Mouse (Mus musculus) embryonic facial prominence, embryonic 12.5 days (tissue): ENCODE results near the gene Nsun2. TPM values are rescaled to one million over a fixed set of nuclear protein-coding genes. Genes with fewer than 3 reads are reported as not detected.
A peak's percentile ranks its signal among the peaks of the same experiment; 100 is the strongest.
"Not testable (repeated sequence)": the region's sequence is repeated elsewhere in the genome, so short reads cannot be mapped to it uniquely, and the experiment has no call there.

Source experiments
- ATAC-seq: fragments of 200-750 bp; cut with Nextera tagmentation; 2 replicates; pipeline ENCODE4 v1.8.0; 2017; ENCODE audit not compliant: insufficient number of reproducible peaks, insufficient read depth, low FRiP score, low TSS enrichment
- H3K27ac ChIP-seq: fragments of 300-500 bp; sonication (generic); 2 replicates; pipeline ENCODE4 v1.5.1; 2016; ENCODE audit warnings: mild to moderate bottlenecking
- H3K27me3 ChIP-seq: fragments of 300-500 bp; sonication (generic); 2 replicates; pipeline ENCODE4 v1.6.1; 2016; ENCODE audit warnings: mild to moderate bottlenecking, moderate library complexity
- H3K36me3 ChIP-seq: fragments of 300-500 bp; sonication (generic); 2 replicates; pipeline ENCODE4 v1.6.1; 2016; ENCODE audit warnings: mild to moderate bottlenecking
- H3K4me1 ChIP-seq: fragments of 300-500 bp; sonication (generic); 2 replicates; pipeline ENCODE4 v1.6.1; 2016
- H3K4me2 ChIP-seq: fragments of 300-500 bp; sonication (generic); replicated peaks from 2 replicates; pipeline ENCODE4 v1.6.1; 2016; ENCODE audit warnings: mild to moderate bottlenecking, moderate library complexity
- H3K4me3 ChIP-seq: fragments of 300-500 bp; sonication (generic); 2 replicates; pipeline ENCODE4 v1.5.1; 2016; ENCODE audit warnings: mild to moderate bottlenecking
- H3K9ac ChIP-seq: fragments of 300-500 bp; sonication (generic); 2 replicates; pipeline ENCODE4 v1.6.1; 2016; ENCODE audit warnings: mild to moderate bottlenecking, moderate library complexity
- H3K9me3 ChIP-seq: fragments of 300-500 bp; sonication (generic); 2 replicates; pipeline ENCODE4 v1.6.1; 2016; ENCODE audit warnings: mild to moderate bottlenecking, moderate library complexity
- WGBS: fragments of 180-500 bp; shearing (Covaris S2); methylation state at CpG from one replicate; pipeline ENCODE4 v1.1.7; 2016; 5-methylcytosine and 5-hydroxymethylcytosine counted together
- polyA plus RNA-seq: library from polyadenylated mRNA; unstranded; fragments of >200 nt; fragmentation: Nextera tagmentation; extraction: Ambion mirVana; gene quantifications from 2 replicates; pipeline ENCODE4 v1.2.1, GENCODE M21; 2016

Nsun2 gene
- polyA plus RNA-seq, 1 experiment from 2014 or later: 124 TPM

DNA sequence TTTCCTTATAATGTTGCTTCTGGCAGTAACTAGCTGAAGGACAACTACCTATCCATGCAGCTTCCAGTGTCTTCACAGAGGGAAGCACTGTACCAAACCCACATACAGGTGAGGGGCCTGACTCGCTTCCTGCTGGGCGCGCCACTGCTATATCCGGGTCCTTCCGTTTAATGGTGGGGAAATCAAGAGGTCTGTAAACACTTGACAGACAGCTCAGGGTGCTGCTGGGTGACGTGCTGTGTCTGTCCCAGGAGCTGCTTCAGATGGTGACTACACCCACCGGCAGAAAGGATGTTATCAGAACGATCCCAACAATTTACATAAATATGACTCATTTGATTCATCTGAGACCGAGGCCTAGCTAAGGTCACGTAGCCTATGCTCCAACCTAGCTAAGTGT lies 65.3 kb downstream of the Nsun2 start:
- H3K36me3 ChIP-seq: no peaks in the 10 kb centered on the region
- H3K4me1 ChIP-seq: 0 out of 2 replicates have a peak, but pooled peaks cover 4% of the 10 kb centered on the region
- ATAC-seq: no peak
- no peak overlapping the region for H3K4me2 ChIP-seq
- no peak overlapping the region for H3K4me3 ChIP-seq
- 90% methylated on average over 10 of the region's 10 CpGs for WGBS
- H3K27me3 ChIP-seq: no peaks in the 10 kb centered on the region
- no peak overlapping the region for H3K27ac ChIP-seq
- no peak overlapping the region for H3K9ac ChIP-seq
- H3K9me3 ChIP-seq: no peaks in the 10 kb centered on the region

DNA sequence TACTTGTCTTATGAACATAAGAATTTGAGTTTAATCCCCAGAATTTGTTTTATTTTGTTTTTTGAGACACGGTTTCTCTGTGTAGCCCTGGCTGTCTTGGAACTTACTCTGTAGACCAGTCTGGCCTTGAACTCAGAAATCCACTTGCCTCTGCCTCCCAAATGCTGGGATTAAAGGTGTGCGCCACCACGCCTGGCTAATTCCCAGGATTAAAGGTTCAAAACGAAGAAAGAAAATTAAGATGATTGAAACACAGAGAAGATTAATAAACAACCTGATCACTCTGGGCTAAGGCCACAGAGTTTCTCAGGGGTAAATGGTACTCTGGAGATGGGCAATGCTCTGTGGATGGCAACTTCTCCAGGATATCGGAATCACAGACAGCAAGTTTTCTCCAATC lies 67.3 kb downstream of the Nsun2 start:
- not testable (repeated sequence) for H3K27ac ChIP-seq, H3K9me3 ChIP-seq, ATAC-seq, H3K27me3 ChIP-seq, H3K36me3 ChIP-seq, H3K4me1 ChIP-seq, H3K4me3 ChIP-seq, H3K9ac ChIP-seq, H3K4me2 ChIP-seq
- WGBS: 88% methylated on average over 5 of the region's 5 CpGs

DNA sequence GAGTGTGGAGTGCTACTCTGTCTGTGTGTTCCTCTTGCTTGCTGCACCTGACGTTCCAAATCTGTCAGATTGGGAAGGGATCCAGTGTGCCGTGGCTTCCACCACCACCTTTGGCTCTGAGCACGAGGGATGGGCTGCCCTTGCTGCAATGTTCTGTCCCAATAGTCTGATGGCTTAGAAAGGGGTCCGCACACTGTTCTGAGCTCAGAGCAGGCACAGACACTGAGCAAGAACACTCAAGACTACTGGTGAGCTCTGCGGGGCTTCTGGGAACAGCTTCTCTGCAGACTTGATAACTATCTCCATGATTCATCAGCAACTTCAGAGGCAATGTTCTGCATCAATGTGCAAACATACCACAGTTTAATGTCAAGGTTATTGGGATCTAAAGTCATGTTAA lies 67.8 kb downstream of the Nsun2 start:
- no peak overlapping the region for H3K9ac ChIP-seq
- no peaks in the 10 kb centered on the region for H3K36me3 ChIP-seq
- H3K9me3 ChIP-seq: no peaks in the 10 kb centered on the region
- no peak for ATAC-seq
- H3K27me3 ChIP-seq: no peaks in the 10 kb centered on the region
- no peak overlapping the region for H3K4me3 ChIP-seq
- no peak overlapping the region for H3K27ac ChIP-seq
- 83% methylated on average over 5 of the region's 5 CpGs for WGBS
- no peaks in the 10 kb centered on the region for H3K4me1 ChIP-seq
- H3K4me2 ChIP-seq: no peak overlapping the region

DNA sequence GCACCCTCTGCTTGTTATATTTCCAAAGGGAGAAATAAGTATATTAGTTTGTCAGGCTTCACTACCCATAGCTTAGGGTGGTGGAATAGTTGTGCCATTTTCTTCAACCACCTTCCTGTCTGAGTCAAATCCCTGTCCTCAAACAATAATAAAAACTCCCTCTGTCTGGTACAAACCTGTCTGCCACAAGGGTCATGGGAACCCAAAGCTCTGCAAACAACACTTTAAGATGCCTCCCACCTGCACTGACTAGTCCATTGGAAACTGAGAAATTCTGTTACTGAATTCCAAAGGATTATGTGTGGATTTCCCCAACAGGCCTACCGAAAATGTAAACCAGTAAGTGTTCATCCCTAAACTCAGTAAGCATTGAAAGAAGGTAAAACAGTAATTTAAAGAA lies 71.1 kb downstream of the Nsun2 start:
- 76% methylated on average over 1 of the region's 1 CpGs for WGBS
- Histone ChIP-seq H3K9me3 (no peaks in the 10 kb centered on the region), H3K36me3 (no peaks in the 10 kb centered on the region), H3K4me2 (no peak overlapping the region), H3K27ac (no peak overlapping the region), H3K9ac (no peak overlapping the region), H3K4me1 (no peaks in the 10 kb centered on the region), H3K4me3 (no peak overlapping the region), H3K27me3 (no peaks in the 10 kb centered on the region)
- no peak for ATAC-seq

DNA sequence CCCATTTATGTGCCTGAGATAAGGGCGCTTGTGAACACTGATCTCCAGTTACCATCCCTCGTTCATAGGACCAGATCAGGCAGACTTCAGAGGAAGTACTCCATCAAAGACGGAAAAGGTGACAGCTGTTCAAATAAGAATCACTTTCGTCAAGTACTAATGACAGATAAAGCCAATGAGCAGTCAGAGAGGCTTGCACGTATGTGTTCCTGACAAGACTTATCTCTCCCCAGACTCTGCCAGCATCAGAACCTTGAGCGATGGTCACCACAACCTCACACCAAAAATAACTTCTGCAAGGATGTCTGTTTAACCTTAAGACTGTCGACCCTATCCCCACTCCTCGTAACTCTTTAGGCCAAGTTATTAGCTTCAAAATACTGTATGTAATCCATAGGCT lies 75.2 kb downstream of the Nsun2 start:
- Histone ChIP-seq H3K4me3 (no peak overlapping the region), H3K9me3 (no peaks in the 10 kb centered on the region), H3K4me1 (peaks cover 10% of the 10 kb centered on the region; the same call in 1 of the 2 replicates), H3K9ac (no peak overlapping the region), H3K4me2 (no peak overlapping the region), H3K27ac (no peak overlapping the region), H3K27me3 (no peaks in the 10 kb centered on the region), H3K36me3 (0 out of 2 replicates have a peak, but pooled peaks cover 2% of the 10 kb centered on the region)
- ATAC-seq: no peak
- 88% methylated on average over 8 of the region's 8 CpGs for WGBS

DNA sequence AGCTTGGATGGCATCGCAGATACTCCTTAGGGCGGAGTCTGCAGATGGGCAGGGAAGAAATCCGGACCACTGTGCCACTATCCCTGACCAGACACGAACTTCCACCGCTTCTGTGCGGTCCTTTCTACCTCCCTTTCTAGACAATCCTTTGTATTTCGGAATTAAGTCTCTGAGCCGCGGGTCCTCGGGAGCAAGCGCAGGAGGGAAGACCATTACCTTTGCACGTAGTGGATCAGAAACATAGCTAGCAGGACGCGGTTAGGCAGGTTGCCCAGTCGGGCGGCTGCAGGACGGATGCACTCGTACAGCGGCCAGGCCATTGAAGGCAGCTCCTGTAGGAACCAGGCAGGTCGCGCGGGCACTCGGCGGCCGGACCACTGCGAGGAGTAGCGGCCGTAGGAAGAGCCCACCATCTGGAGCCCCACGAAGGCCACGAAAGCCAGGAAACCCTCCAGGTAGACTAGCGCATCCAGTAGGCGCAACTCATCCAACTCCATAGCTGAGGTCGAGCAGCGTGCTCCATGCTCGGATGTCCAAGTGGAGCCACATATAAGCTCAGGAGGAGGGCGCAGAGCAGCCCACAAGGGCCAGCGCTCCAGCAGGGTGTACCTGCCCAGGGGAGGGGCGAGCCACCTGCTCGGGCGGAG lies 77.3 kb downstream of the Nsun2 start:
- peaks cover 18% of the 10 kb centered on the region for H3K36me3 ChIP-seq
- no peak overlapping the region for H3K27ac ChIP-seq
- peak overlapping the region; percentile 95 for H3K4me3 ChIP-seq
- no peaks in the 10 kb centered on the region for H3K27me3 ChIP-seq
- H3K4me1 ChIP-seq: peaks cover 10% of the 10 kb centered on the region; the same call in 1 of the 2 replicates
- H3K9ac ChIP-seq: peak overlapping the region; percentile 58
- ATAC-seq: no peak; the same call in 1 of the 2 replicates
- H3K4me2 ChIP-seq: peak overlapping the region; percentile 91
- no peaks in the 10 kb centered on the region for H3K9me3 ChIP-seq
- under 1% methylated on average over 40 of the region's 40 CpGs for WGBS

DNA sequence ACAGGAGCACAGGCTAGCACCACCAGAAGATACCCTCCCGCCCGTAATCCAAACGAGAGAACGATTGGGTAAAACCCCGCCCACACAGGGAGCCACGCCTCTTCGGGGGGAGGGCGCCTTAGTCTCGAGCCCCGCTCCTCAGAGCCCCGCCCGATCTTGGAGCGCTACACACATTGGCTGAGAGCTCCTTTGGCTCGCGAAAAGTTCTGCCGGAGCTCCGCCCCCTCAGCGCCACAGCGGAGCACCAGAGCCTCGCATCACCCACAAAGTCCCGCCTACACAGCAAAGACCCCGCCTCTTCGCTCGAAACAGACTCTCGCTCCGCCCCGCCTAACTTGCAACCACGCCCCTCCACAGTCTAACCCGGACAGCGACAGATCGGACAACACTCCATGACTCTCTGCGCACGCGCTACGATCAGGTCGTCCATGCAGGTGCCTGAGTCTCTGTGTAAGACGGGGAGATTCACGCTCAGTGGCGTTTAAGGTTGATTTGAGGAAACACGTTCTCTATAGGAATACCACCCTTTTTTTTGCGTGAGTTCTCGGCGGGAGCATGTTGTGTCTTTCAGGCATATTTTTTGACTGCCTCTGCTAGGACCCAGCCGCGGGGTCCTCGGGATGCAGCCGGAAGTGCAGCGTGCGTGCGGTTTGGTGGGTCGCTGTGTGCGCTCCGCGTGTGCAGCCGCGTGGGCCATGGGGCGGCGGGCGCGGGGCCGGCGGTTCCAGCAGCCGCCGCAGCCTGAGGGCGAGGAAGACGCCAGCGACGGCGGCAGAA lies 78.0 kb downstream of the Nsun2 start, which contains the start of gene Srd5a1:
Srd5a1 (minus strand) TSS at position 45 of the 777 bp plus-strand sequence.
- Histone ChIP-seq H3K4me1 (peaks cover 10% of the 10 kb centered on the region; the same call in 1 of the 2 replicates), H3K9ac (peak within 1 kb of the TSS; percentile 82), H3K4me3 (peak within 1 kb of the TSS; percentile 95), H3K36me3 (peaks cover 25% of the 10 kb centered on the region), H3K27ac (0 out of 2 replicates have a peak within 1 kb of the TSS, but pooled peaks have one; percentile 30), H3K27me3 (no peaks in the 10 kb centered on the region), H3K9me3 (no peaks in the 10 kb centered on the region), H3K4me2 (peak within 1 kb of the TSS; percentile 91)
- under 1% methylated on average over 69 of the region's 69 CpGs for WGBS
- peak; percentile 100 for ATAC-seq

DNA sequence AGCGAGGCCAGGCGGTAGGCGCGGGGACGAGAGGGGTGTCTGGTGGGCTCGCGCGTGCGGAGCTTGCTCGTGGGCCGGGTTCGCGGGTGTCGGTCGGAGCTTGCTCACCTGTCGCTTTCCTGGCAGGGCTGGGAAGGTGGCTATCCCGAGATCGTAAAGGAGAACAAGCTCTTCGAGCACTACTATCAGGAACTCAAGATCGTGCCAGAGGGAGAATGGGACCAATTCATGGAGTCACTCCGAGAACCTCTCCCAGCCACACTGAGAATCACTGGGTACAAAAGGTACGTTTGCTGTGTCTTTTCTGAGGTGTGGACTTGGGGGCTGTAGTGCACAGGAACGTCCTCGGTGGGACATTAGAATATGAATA lies 78.6 kb downstream of the Nsun2 start:
- no peaks in the 10 kb centered on the region for H3K27me3 ChIP-seq
- H3K36me3 ChIP-seq: peaks cover 30% of the 10 kb centered on the region
- WGBS: 1% methylated on average over 24 of the region's 24 CpGs
- peak overlapping the region; percentile 82 for H3K9ac ChIP-seq
- 0 out of 2 replicates have a peak overlapping the region, but pooled peaks have one; percentile 30 for H3K27ac ChIP-seq
- H3K4me1 ChIP-seq: peaks cover 10% of the 10 kb centered on the region; the same call in 1 of the 2 replicates
- H3K4me3 ChIP-seq: peak overlapping the region; percentile 95
- peak overlapping the region; percentile 91 for H3K4me2 ChIP-seq
- no peak for ATAC-seq
- H3K9me3 ChIP-seq: no peaks in the 10 kb centered on the region

DNA sequence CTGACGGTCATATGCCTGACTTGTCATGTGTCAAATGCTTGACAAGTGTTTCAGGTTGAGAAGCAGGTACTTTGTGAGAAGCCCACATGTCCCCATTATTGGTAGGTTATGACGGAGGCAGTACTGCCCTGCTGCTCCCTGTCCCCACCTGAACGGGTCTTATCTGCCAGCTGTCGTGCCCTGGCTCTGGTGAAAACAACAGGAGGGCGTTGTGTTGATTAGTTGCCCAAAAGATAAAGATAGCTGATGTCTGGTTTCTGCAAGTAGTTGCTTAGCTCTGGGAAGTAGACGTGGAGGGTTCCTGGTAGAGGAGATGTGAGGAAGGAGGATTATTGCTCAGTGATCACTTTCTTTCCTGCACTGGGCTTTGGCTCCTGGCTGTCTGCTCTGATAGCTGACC lies 83.2 kb downstream of the Nsun2 start:
- 89% methylated on average over 6 of the region's 6 CpGs for WGBS
- peaks cover 10% of the 10 kb centered on the region; the same call in 1 of the 2 replicates for H3K4me1 ChIP-seq
- H3K9me3 ChIP-seq: no peaks in the 10 kb centered on the region
- H3K36me3 ChIP-seq: peaks cover 64% of the 10 kb centered on the region
- ATAC-seq: no peak
- no peak overlapping the region for H3K4me2 ChIP-seq
- H3K27ac ChIP-seq: no peak overlapping the region
- H3K4me3 ChIP-seq: no peak overlapping the region
- H3K27me3 ChIP-seq: no peaks in the 10 kb centered on the region
- H3K9ac ChIP-seq: no peak overlapping the region

DNA sequence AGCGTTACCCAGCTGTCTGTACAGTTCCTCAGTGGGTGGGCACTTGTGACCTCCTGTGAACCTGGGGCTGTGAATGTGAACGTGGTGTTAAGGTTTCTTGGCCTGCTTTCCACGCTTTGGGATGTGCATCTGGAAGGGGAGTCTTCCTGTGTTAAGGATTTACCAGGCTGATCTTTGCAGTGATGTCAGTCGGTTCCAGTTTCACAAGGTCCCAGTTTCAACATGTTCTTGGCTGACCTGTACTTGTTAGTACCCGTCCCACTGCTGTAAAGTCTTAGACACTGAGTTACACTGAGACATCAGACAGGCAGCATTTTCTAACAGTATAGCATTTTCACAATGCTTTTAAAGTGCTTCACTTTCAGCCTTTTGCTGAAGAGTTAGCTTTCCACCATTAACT lies 90.3 kb downstream of the Nsun2 start:
- no peak overlapping the region for H3K4me2 ChIP-seq
- no peaks in the 10 kb centered on the region for H3K4me1 ChIP-seq
- ATAC-seq: no peak
- H3K27ac ChIP-seq: no peak overlapping the region
- H3K36me3 ChIP-seq: peaks cover 83% of the 10 kb centered on the region
- H3K27me3 ChIP-seq: no peaks in the 10 kb centered on the region
- whole genome bisulfite sequencing: 82% methylated on average over 5 of the region's 5 CpGs
- no peak overlapping the region for H3K9ac ChIP-seq
- H3K4me3 ChIP-seq: no peak overlapping the region
- no peaks in the 10 kb centered on the region for H3K9me3 ChIP-seq

DNA sequence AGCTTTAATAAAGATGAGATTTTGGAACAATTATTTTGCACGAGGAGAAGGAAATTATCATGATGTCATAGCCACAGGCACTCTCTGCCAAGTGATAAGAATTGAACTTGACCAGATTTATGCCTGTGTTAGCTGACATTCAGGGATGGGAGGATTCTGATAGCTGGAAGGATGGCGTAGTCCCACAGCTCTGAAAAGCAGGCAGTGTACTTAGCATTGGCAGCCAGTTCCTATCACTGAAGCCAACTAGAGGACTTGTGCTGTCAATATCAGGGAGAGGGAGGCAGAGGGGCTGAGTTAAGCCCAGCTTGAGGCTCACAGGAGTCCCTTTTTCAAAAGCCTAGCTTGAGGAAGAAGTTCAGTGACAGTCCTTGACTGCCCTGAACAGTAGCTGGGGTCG lies 91.0 kb downstream of the Nsun2 start:
- no peak overlapping the region for H3K27ac ChIP-seq
- H3K4me2 ChIP-seq: no peak overlapping the region
- H3K4me1 ChIP-seq: no peaks in the 10 kb centered on the region
- no peak for ATAC-seq
- H3K9ac ChIP-seq: no peak overlapping the region
- 90% methylated on average over 3 of the region's 3 CpGs for WGBS
- no peaks in the 10 kb centered on the region for H3K9me3 ChIP-seq
- no peak overlapping the region for H3K4me3 ChIP-seq
- no peaks in the 10 kb centered on the region for H3K27me3 ChIP-seq
- H3K36me3 ChIP-seq: peaks cover 82% of the 10 kb centered on the region

DNA sequence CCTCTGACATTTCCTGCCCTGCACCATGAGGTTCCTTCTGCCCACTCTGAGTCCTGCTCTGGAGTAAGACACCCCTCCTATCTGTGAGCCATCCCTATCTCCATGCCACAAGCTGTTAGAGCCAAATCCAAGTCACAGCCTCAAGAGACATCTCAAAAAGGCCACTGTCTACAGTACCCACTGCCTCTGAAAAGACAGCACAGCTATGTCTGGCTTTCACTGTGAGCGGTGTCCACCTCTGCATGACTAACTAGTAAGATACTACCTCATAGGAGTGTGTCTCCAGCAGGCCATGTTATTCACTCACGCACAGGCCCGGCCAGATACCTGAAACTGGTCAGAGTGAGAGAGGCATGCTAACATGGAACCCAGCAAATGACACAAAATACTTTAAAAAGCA lies 94.4 kb downstream of the Nsun2 start:
- Histone ChIP-seq H3K27me3 (no peaks in the 10 kb centered on the region), H3K4me3 (no peak overlapping the region), H3K9ac (no peak overlapping the region), H3K4me1 (no peaks in the 10 kb centered on the region), H3K27ac (no peak overlapping the region), H3K9me3 (no peaks in the 10 kb centered on the region), H3K36me3 (peaks cover 95% of the 10 kb centered on the region), H3K4me2 (no peak overlapping the region)
- 91% methylated on average over 3 of the region's 3 CpGs for WGBS
- no peak for ATAC-seq
